Mouse (Mus musculus) heart, embryonic 11.5 days (tissue): ENCODE results near the gene Fer. TPM values are rescaled to one million over a fixed set of nuclear protein-coding genes. Genes with fewer than 3 reads are reported as not detected.

Source experiments
- ATAC-seq: fragments of 200-750 bp; cut with Nextera tagmentation; replicated peaks from 2 replicates; pipeline ENCODE4 v1.8.0; 2017; ENCODE audit warnings: moderate library complexity; ENCODE audit not compliant: insufficient number of reproducible peaks, low FRiP score, low TSS enrichment
- H3K27ac ChIP-seq: fragments of 300-500 bp; sonication (generic); 2 replicates; pipeline ENCODE4 v1.5.1; 2014; ENCODE audit warnings: mild to moderate bottlenecking, low read depth, low read length
- H3K27me3 ChIP-seq: fragments of 300-500 bp; sonication (generic); 2 replicates; pipeline ENCODE4 v1.6.1; 2014; ENCODE audit warnings: mild to moderate bottlenecking, low read length, mixed read lengths; ENCODE audit not compliant: control insufficient read depth, insufficient read depth
- H3K36me3 ChIP-seq: fragments of 300-500 bp; sonication (generic); 2 replicates; pipeline ENCODE4 v1.6.1; 2014; ENCODE audit warnings: mild to moderate bottlenecking, low read length, moderate library complexity, mixed read lengths; ENCODE audit not compliant: control insufficient read depth, insufficient read depth
- H3K4me1 ChIP-seq: fragments of 300-500 bp; sonication (generic); 2 replicates; pipeline ENCODE4 v1.6.1; 2014; ENCODE audit warnings: low read length; ENCODE audit not compliant: control insufficient read depth, insufficient read depth
- H3K4me2 ChIP-seq: fragments of 300-500 bp; sonication (generic); 2 replicates; pipeline ENCODE4 v1.6.1; 2014; ENCODE audit warnings: mild to moderate bottlenecking, moderate library complexity
- H3K4me3 ChIP-seq: fragments of 300-500 bp; sonication (generic); 2 replicates; pipeline ENCODE4 v1.5.1; 2014; ENCODE audit warnings: low read depth, low read length
- H3K9ac ChIP-seq: fragments of 300-500 bp; sonication (generic); 2 replicates; pipeline ENCODE4 v1.6.1; 2014; ENCODE audit warnings: mild to moderate bottlenecking, low read depth, low read length, moderate library complexity
- H3K9me3 ChIP-seq: fragments of 300-500 bp; sonication (generic); replicated peaks from 2 replicates; pipeline ENCODE4 v1.6.1; 2016; ENCODE audit warnings: low read length; ENCODE audit not compliant: control insufficient read depth
- WGBS: fragments of 180-500 bp; shearing (Covaris S2); extraction: QIAGEN DNeasy Blood & Tissue Kit; methylation state at CpG from one replicate; pipeline ENCODE4 v1.1.7; 2014; ENCODE audit not compliant: insufficient replicate concordance; 5-methylcytosine and 5-hydroxymethylcytosine counted together
- polyA plus RNA-seq: library from polyadenylated mRNA; unstranded; fragments of >200 nt; fragmentation: Nextera tagmentation; extraction: Ambion mirVana; gene quantifications from 2 replicates; pipeline ENCODE4 v1.2.1, GENCODE M21; 2014

Gene Fer
- polyA plus RNA-seq, 1 experiment from 2014 or later = 26.6 TPM

DNA sequence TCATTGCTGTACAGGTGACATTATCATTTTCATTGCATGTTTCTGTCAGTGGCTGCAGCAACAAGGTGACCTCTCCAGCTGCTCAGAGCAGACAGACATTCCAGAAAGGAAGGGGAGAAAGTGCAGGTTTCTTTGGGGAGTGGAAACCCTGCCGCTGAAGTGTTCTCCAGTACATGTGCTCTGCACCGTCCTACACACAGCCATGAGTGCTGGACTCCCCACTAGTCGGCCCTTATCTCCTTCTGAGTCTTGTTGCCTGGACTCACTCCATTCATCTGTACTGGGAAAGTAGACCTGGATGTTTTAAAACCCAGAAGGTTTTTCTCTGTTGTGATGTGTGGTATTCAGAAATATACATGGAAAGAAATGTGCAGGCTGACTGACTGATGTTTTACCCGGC is 109.3 kb downstream of the Fer start:
- no peak for ATAC-seq
- no peaks in the 10 kb centered on the region for H3K9me3 ChIP-seq
- H3K4me3 ChIP-seq = no peak overlapping the region
- no peak overlapping the region for H3K9ac ChIP-seq
- H3K27me3 ChIP-seq = no peaks in the 10 kb centered on the region
- no peak overlapping the region for H3K4me2 ChIP-seq
- H3K4me1 ChIP-seq = peaks cover 14% of the 10 kb centered on the region; the same call in 1 of the 2 replicates
- no peak overlapping the region for H3K27ac ChIP-seq
- no peaks in the 10 kb centered on the region for H3K36me3 ChIP-seq
- 29% methylated on average over 4 of the region's 4 CpGs for WGBS

DNA sequence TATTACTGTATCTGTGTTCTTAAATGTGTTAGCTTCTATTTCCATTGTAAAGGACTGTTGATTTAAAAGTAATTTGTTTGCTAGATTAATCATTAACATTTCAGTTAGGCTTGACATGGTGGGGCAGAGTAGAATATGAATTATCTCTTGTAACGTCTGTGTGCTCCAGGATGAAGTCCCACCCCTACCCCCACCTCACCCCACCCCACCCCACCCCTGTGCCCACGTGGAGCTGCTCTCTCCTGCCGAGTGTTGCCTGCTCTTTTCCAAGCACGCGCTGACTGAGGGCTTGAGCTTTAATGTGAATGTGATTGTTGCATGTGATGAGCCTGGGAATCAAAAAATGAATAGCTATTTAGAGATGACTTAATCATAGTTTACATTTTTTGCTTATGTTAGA is 110.9 kb downstream of the Fer start:
- no peak for ATAC-seq

DNA sequence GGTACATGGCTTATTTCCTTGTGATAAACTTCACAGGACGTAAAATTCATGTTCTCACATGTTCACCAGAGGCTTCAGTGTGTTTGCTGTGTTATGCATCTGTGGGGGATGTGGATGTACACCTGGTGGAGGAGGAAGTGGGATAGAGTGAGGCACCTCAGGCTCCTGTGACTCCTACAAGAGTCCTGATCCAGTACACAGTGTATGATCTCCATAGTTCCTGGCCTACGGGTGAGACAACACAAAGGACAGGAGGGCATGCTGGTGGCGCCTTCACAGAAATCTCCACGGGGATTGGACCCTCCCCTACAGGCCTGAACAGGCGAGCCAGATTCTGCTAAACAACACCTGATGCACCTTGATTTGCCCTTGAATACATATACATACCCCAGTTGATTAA is 111.4 kb downstream of the Fer start:
- no peaks in the 10 kb centered on the region for H3K36me3 ChIP-seq
- no peak overlapping the region for H3K4me2 ChIP-seq
- H3K4me1 ChIP-seq = peaks cover 14% of the 10 kb centered on the region; the same call in 1 of the 2 replicates
- H3K27me3 ChIP-seq = no peaks in the 10 kb centered on the region
- ATAC-seq = no peak
- no peak overlapping the region for H3K4me3 ChIP-seq
- WGBS = 85% methylated on average over 5 of the region's 5 CpGs
- H3K9me3 ChIP-seq = no peaks in the 10 kb centered on the region
- H3K9ac ChIP-seq = no peak overlapping the region
- H3K27ac ChIP-seq = no peak overlapping the region

More for the DNA sequence above, 110.9 kb downstream of the Fer start:
- Histone ChIP-seq H3K27ac (no peak overlapping the region), H3K27me3 (no peaks in the 10 kb centered on the region), H3K4me2 (no peak overlapping the region), H3K9ac (no peak overlapping the region), H3K9me3 (no peaks in the 10 kb centered on the region), H3K36me3 (no peaks in the 10 kb centered on the region), H3K4me1 (peaks cover 14% of the 10 kb centered on the region; the same call in 1 of the 2 replicates), H3K4me3 (no peak overlapping the region)
- 66% methylated on average over 5 of the region's 5 CpGs for WGBS

GRCm38 (mm10) chr17:63978794-63979571 is 116.1 kb downstream of the Fer start:
- H3K4me3 ChIP-seq = no peak overlapping the region
- no peak for ATAC-seq
- H3K27me3 ChIP-seq = no peaks in the 10 kb centered on the region
- H3K4me1 ChIP-seq = no peaks in the 10 kb centered on the region
- H3K27ac ChIP-seq = no peak overlapping the region
- H3K36me3 ChIP-seq = no peaks in the 10 kb centered on the region
- H3K9ac ChIP-seq = no peak overlapping the region
- no peaks in the 10 kb centered on the region for H3K9me3 ChIP-seq
- 73% methylated on average over 4 of the region's 4 CpGs for WGBS
- no peak overlapping the region for H3K4me2 ChIP-seq

- no peaks in the 10 kb centered on the region for H3K36me3 ChIP-seq
- H3K9me3 ChIP-seq = no peaks in the 10 kb centered on the region
- no peak overlapping the region for H3K4me2 ChIP-seq
- H3K9ac ChIP-seq = no peak overlapping the region
- no peaks in the 10 kb centered on the region for H3K27me3 ChIP-seq
- WGBS = 75% methylated on average over 3 of the region's 3 CpGs
- H3K27ac ChIP-seq = no peak overlapping the region
- H3K4me1 ChIP-seq = no peaks in the 10 kb centered on the region
- H3K4me3 ChIP-seq = no peak overlapping the region
- no peak for ATAC-seq
These were observed 117.3 kb downstream of the Fer start for GRCm38 (mm10) chr17:63980167-63980566.

DNA sequence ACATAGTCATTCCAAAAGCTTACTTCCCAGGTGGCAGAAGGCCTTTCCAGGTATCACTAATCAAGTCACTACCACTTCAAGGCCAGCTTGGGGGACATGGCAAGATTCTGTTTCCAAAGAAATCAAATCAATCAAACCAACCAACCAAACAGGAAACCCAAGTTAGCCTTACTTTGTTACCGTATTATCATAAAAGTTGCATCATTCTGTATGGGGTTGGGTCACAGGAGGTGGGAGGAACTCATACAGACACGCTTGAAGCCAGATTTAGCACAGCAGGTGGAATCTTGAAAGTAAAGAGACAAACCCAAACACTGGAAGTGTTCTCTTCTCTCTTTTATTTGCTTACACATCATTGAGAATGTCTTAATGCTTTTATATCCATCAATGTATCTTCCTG is 125.8 kb downstream of the Fer start:
- Histone ChIP-seq H3K36me3 (no peaks in the 10 kb centered on the region), H3K9ac (no peak overlapping the region), H3K4me3 (no peak overlapping the region), H3K27me3 (no peaks in the 10 kb centered on the region), H3K4me2 (no peak overlapping the region), H3K4me1 (0 out of 2 replicates have a peak, but pooled peaks cover 2% of the 10 kb centered on the region), H3K27ac (no peak overlapping the region), H3K9me3 (no peaks in the 10 kb centered on the region)
- WGBS = 81% methylated on average over 2 of the region's 2 CpGs
- ATAC-seq = no peak

DNA sequence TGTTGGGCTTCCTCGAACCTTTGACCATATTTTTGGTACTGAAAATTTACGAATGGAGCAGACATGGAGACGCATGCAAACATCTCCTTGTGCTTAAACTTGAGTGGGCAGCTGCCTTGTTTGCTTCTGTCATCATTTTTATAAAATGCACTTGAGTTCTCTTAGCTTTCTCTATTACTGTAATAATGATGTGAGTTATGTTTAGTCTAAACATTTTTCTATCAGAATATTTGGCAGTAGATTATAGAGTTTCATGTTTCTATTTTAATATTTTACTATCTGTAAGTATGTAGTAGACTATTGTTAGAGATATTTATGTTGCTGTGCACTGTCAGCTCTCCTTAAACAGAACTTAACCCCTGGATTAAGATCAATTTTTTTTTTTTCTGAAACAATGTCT is 128.3 kb downstream of the Fer start:
- ATAC-seq = no peak
- WGBS = 82% methylated on average over 3 of the region's 3 CpGs
- no peaks in the 10 kb centered on the region for H3K9me3 ChIP-seq
- no peaks in the 10 kb centered on the region for H3K27me3 ChIP-seq
- no peak overlapping the region for H3K27ac ChIP-seq
- no peak overlapping the region for H3K9ac ChIP-seq
- no peak overlapping the region for H3K4me2 ChIP-seq
- no peaks in the 10 kb centered on the region for H3K36me3 ChIP-seq
- no peak overlapping the region for H3K4me3 ChIP-seq
- H3K4me1 ChIP-seq = 0 out of 2 replicates have a peak, but pooled peaks cover 2% of the 10 kb centered on the region

DNA sequence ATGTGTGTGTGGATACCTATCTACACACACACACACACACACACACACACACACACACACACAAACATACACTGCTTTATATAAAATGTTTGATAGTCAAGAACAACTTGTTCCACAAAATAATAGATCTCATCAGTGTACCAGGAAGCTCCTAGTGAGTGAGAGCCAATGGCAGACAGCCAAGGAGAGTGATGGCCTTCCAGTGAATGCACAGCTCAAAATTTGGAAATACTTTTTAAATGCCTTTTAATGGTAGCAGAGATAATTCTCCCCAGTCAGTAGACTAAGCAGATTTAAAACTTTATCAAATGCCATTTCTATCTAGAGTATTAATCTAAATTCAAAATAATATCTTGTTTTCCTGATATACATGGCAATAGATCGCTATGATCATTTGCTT is 133.1 kb downstream of the Fer start:
- H3K4me1 ChIP-seq = 0 out of 2 replicates have a peak, but pooled peaks cover 4% of the 10 kb centered on the region
- no peak overlapping the region for H3K4me3 ChIP-seq
- H3K27me3 ChIP-seq = no peaks in the 10 kb centered on the region
- H3K9me3 ChIP-seq = no peaks in the 10 kb centered on the region
- no peak for ATAC-seq
- H3K4me2 ChIP-seq = no peak overlapping the region
- no peak overlapping the region for H3K27ac ChIP-seq
- no peaks in the 10 kb centered on the region for H3K36me3 ChIP-seq
- WGBS = 88% methylated on average over 1 of the region's 1 CpGs
- no peak overlapping the region for H3K9ac ChIP-seq

DNA sequence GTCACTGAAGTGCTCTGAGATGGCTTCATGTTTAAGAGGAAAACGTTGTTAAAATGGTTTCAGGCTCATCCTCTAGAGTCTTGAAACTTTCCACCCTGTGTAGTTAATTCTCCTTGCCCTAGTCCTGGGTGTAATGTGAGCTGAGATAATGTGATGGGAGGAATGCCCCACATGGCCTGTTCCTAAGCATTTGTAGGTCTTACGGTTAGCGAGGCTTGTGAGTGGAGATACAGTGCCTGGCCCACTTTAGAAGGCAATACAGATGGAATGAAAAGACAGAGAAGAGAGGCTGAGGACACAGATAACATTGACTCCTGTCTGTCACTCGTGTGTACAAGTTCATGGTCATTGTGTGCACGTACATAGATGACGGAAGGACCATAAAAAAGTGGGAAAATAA is 134.8 kb downstream of the Fer start:
- Histone ChIP-seq H3K27ac (no peak overlapping the region), H3K9ac (no peak overlapping the region), H3K9me3 (no peaks in the 10 kb centered on the region), H3K36me3 (no peaks in the 10 kb centered on the region), H3K4me2 (no peak overlapping the region), H3K27me3 (no peaks in the 10 kb centered on the region), H3K4me3 (no peak overlapping the region), H3K4me1 (0 out of 2 replicates have a peak, but pooled peaks cover 4% of the 10 kb centered on the region)
- no peak for ATAC-seq
- 68% methylated on average over 6 of the region's 6 CpGs for WGBS
